Mouse (Mus musculus) stomach, embryonic 16.5 days (tissue): ENCODE measurements around the gene Kndc1. TPM values are rescaled to one million over a fixed set of nuclear protein-coding genes. Genes with fewer than 3 reads are reported as not detected.

ENCODE experiments used
- ATAC-seq: fragments of 200-750 bp; cut with Nextera tagmentation; 2 replicates; pipeline ENCODE4 v1.8.0; 2017; ENCODE audit warnings: moderate number of reproducible peaks, moderate TSS enrichment; ENCODE audit not compliant: insufficient read depth, low FRiP score
- H3K27ac ChIP-seq: fragments of 300-500 bp; sonication (generic); 2 replicates; pipeline ENCODE4 v1.5.1; 2014; ENCODE audit warnings: low read length
- H3K27me3 ChIP-seq: fragments of 300-500 bp; sonication (generic); 2 replicates; pipeline ENCODE4 v1.6.1; 2014; ENCODE audit warnings: low read length, control low read depth, mixed read lengths; ENCODE audit not compliant: control insufficient read depth, insufficient read depth
- H3K36me3 ChIP-seq: fragments of 300-500 bp; sonication (generic); 2 replicates; pipeline ENCODE4 v1.6.1; 2014; ENCODE audit warnings: low read length; ENCODE audit not compliant: control insufficient read depth, insufficient read depth
- H3K4me1 ChIP-seq: fragments of 300-500 bp; sonication (generic); 2 replicates; pipeline ENCODE4 v1.6.1; 2014; ENCODE audit warnings: low read length, control low read depth, mixed read lengths; ENCODE audit not compliant: control insufficient read depth, insufficient read depth
- H3K4me2 ChIP-seq: fragments of 300-500 bp; sonication (generic); 2 replicates; pipeline ENCODE4 v1.6.1; 2014; ENCODE audit warnings: low read depth, low read length, mixed read lengths
- H3K4me3 ChIP-seq: fragments of 300-500 bp; sonication (generic); replicated peaks from 2 replicates; pipeline ENCODE4 v1.5.1; 2014; ENCODE audit warnings: mild to moderate bottlenecking, low read length
- H3K9ac ChIP-seq: fragments of 300-500 bp; sonication (generic); 2 replicates; pipeline ENCODE4 v1.6.1; 2014; ENCODE audit warnings: low read length
- H3K9me3 ChIP-seq: fragments of 300-500 bp; sonication (generic); replicated peaks from 2 replicates; pipeline ENCODE4 v1.6.1; 2016; ENCODE audit warnings: low read length, control low read depth; ENCODE audit not compliant: control insufficient read depth
- WGBS: fragments of 180-500 bp; shearing (Covaris S2); extraction: QIAGEN DNeasy Blood & Tissue Kit; methylation state at CpG from one replicate; pipeline ENCODE4 v1.1.7; 2014; 5-methylcytosine and 5-hydroxymethylcytosine counted together
- polyA plus RNA-seq: library from polyadenylated mRNA; unstranded; fragments of >200 nt; fragmentation: Nextera tagmentation; extraction: Ambion mirVana; gene quantifications from 2 replicates; pipeline ENCODE4 v1.2.1, GENCODE M21; 2015

The Kndc1 gene
- polyA plus RNA-seq, 1 experiment from 2014 or later = 0.22 TPM

DNA sequence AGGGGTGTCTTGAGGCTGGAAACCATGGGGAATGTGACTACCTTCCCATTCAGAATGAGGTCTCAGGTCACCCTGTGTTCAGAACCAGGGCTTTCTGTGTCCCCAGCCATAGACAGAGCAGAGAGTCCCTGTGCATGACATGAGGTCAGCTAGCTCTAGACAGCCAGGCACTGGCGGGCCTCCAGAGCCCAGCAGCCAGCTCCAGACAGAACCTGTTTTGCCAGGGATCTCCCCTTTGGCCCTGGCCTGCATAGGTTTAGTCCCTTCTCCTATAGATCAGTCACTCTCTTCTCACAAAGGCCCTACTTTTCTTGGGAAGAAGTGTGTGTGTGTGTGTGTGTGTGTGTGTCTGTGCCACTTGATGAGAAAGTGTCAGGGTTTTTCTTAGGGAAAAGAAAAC is 29.6 kb upstream of the Kndc1 start:
- Histone ChIP-seq H3K9ac (no peak overlapping the region), H3K27me3 (no peaks in the 10 kb centered on the region), H3K9me3 (no peaks in the 10 kb centered on the region), H3K36me3 (no peaks in the 10 kb centered on the region), H3K4me3 (no peak overlapping the region), H3K4me1 (no peaks in the 10 kb centered on the region), H3K27ac (no peak overlapping the region), H3K4me2 (no peak overlapping the region)
- ATAC-seq = no peak
- WGBS = 48% methylated on average over 1 of the region's 1 CpGs

DNA sequence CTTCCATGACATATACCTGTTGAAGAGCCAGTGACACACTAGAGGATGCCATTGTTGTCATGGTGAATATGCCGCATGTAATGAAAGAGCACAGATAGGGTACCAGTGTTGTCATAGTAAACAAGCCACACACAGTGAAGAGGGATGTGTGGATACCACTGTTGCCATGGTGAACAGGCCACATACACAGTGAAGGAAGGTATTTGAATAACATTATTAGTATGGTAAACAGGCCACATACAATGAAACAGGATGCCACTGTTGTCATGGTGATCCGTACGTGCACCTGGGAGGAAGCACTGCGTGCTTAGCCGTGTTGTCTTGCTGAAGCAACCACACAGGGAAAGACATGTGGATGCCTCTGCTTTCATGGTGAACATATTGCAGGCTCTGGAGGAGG is 23.5 kb upstream of the Kndc1 start:
- H3K4me2 ChIP-seq = no peak overlapping the region
- H3K27me3 ChIP-seq = no peaks in the 10 kb centered on the region
- no peak for ATAC-seq
- no peak overlapping the region for H3K9ac ChIP-seq
- H3K4me1 ChIP-seq = no peaks in the 10 kb centered on the region
- no peak overlapping the region for H3K27ac ChIP-seq
- 69% methylated on average over 5 of the region's 5 CpGs for WGBS
- H3K36me3 ChIP-seq = no peaks in the 10 kb centered on the region
- no peak overlapping the region for H3K4me3 ChIP-seq
- H3K9me3 ChIP-seq = no peaks in the 10 kb centered on the region

DNA sequence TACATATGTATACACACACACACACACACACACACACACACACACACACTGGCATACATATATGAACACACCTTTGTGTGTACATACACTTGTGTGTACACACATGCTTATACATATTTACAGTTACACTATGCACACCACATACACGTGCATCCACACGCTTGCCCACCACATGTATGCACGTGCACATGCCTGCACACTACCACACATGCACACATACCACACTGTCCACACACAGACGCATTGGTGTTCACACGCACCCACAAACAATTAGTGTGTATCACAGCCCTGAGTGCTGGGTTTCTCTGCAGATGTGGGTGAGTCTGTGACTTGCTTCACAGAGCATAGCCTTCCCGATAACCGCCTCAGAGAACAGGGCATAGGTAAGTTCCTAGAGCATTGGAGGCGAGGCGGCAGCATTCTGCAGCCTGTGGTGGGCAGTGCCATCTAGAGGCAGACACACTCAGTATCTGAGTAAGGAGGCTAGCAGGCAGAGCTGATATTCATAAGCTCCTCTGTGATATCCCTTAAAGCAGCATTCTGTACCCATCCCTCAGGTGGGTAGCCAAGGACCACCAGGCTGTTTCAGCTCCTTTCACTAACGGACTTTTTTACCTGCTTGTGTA is 17.2 kb upstream of the Kndc1 start:
- Histone ChIP-seq H3K9me3 (no peaks in the 10 kb centered on the region), H3K27ac (no peak overlapping the region)

DNA sequence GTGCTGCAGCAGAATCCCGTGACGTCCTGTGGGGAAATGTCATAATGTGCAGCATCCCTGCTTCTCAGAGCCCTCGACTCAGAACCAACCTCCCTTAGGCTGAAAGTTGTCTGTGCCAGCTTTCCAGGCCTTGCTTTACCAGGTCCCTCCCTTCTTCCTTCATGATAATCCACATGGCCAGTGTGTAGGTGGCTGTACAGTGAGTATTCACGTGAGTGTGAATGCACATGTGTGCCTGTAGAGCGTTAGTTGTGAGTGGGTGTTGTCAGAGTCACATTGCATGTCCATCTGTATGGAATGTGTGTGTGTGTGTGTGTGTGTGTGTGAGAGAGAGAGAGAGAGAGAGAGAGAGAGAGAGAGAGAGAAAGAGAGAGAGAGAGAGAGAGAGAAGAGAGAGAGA is 16.4 kb upstream of the Kndc1 start:
- H3K36me3 ChIP-seq = no peaks in the 10 kb centered on the region
- ATAC-seq = no peak
- no peak overlapping the region for H3K9ac ChIP-seq
- H3K9me3 ChIP-seq = no peaks in the 10 kb centered on the region
- no peaks in the 10 kb centered on the region for H3K4me1 ChIP-seq
- no peak overlapping the region for H3K27ac ChIP-seq
- no peak overlapping the region for H3K4me2 ChIP-seq
- H3K4me3 ChIP-seq = no peak overlapping the region
- 70% methylated on average over 5 of the region's 5 CpGs for WGBS
- no peaks in the 10 kb centered on the region for H3K27me3 ChIP-seq

More for the DNA sequence above, 17.2 kb upstream of the Kndc1 start:
- no peak overlapping the region for H3K4me2 ChIP-seq
- no peaks in the 10 kb centered on the region for H3K36me3 ChIP-seq
- H3K9ac ChIP-seq = no peak overlapping the region
- H3K4me3 ChIP-seq = no peak overlapping the region
- H3K27me3 ChIP-seq = no peaks in the 10 kb centered on the region
- H3K4me1 ChIP-seq = no peaks in the 10 kb centered on the region
- ATAC-seq = no peak
- 67% methylated on average over 10 of the region's 10 CpGs for WGBS

DNA sequence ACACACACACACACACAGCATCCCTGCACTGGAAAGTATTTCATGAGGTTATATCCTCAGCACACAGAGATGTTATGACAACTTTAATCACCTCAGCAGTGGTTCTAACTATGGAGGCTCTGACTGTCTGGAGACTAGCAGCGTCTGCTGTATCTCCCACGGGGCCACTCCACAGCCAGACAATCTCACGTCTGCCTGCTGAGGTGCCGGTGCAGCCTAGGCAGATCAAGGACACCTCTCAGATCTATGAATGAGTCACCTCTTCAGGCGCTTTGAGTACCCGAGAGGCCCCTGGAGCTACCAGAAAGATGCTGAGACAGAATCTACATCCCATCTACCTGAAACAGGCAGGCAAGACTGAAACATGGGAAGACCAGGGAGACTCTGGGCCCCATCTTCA is 15.9 kb upstream of the Kndc1 start:
- no peaks in the 10 kb centered on the region for H3K9me3 ChIP-seq
- H3K4me3 ChIP-seq = no peak overlapping the region
- no peak overlapping the region for H3K27ac ChIP-seq
- H3K4me1 ChIP-seq = no peaks in the 10 kb centered on the region
- H3K9ac ChIP-seq = no peak overlapping the region
- H3K27me3 ChIP-seq = no peaks in the 10 kb centered on the region
- 48% methylated on average over 6 of the region's 6 CpGs for WGBS
- H3K36me3 ChIP-seq = no peaks in the 10 kb centered on the region
- no peak overlapping the region for H3K4me2 ChIP-seq
- no peak for ATAC-seq

DNA sequence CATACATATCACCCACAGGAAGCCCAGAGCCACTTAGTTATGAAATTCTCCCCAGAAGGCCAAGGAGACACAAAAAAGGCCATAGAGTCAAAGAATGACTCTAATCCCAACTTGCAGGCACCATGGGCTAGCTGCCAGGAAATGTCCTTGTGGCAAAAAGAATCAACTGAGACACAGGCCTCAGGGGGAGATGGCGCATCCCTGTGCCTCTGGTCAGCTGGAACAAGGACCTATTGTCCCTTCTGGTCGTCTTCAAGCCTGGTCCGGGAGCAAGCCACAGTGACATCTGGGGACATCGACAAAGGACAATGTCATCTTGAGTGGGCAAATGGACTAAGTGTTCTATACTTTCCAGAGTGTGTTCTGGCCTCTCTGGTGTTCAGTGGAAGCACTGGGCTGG is 11.0 kb upstream of the Kndc1 start:
- no peak overlapping the region for H3K4me2 ChIP-seq
- H3K36me3 ChIP-seq = no peaks in the 10 kb centered on the region
- H3K9ac ChIP-seq = no peak overlapping the region
- H3K27ac ChIP-seq = no peak overlapping the region
- no peak overlapping the region for H3K4me3 ChIP-seq
- no peak for ATAC-seq
- no peaks in the 10 kb centered on the region for H3K4me1 ChIP-seq
- 79% methylated on average over 4 of the region's 4 CpGs for WGBS
- H3K27me3 ChIP-seq = no peaks in the 10 kb centered on the region
- no peaks in the 10 kb centered on the region for H3K9me3 ChIP-seq

DNA sequence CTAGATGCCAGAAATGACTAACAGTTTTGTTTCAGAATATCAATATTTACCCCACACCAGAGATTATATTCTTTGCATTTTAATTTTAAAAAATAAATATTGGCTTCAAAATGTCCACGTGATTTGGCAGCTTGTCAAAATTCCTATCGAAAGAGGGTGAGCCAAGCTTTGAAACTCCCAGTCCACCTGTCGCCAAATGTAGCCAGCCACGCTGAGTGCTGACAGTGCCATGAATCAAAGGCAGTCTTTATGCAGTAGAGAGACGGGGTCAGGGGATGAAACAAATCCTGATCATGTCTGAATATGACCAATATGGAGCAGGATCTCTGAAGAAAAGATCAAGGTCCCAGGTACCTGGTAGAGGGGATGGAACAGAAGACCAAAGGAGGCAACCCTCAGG is 2.7 kb upstream of the Kndc1 start:
- Histone ChIP-seq H3K9ac (no peak overlapping the region), H3K27ac (no peak overlapping the region), H3K4me3 (no peak overlapping the region), H3K36me3 (no peaks in the 10 kb centered on the region), H3K4me2 (no peak overlapping the region), H3K4me1 (peaks cover 6% of the 10 kb centered on the region), H3K9me3 (no peaks in the 10 kb centered on the region), H3K27me3 (peaks cover 36% of the 10 kb centered on the region)
- no peak for ATAC-seq
- 49% methylated on average over 5 of the region's 5 CpGs for WGBS

DNA sequence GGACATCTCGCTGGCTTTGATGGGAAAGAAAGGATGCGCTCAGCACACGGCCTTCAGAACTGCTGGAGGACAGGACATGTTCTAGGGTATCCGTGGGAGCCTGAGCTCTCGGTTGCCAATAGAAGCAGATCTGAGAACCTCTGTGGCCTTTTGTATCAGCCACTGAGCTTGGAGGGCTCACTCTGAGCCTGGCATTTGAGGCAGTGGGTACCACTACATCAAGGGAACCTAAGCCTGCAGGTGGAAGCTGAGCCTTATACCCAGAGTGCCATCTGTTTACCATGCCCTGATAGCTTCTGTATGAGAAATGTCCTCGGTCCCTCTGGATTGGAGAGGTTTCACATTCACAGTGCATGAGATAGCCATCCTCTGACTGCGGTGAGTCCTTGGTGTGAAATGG is 1.8 kb downstream of the Kndc1 start:
- 74% methylated on average over 7 of the region's 7 CpGs for WGBS
- Histone ChIP-seq H3K4me1 (peaks cover 6% of the 10 kb centered on the region), H3K9ac (no peak overlapping the region), H3K36me3 (no peaks in the 10 kb centered on the region), H3K4me2 (no peak overlapping the region), H3K27me3 (peaks cover 36% of the 10 kb centered on the region), H3K27ac (no peak overlapping the region), H3K9me3 (no peaks in the 10 kb centered on the region), H3K4me3 (no peak overlapping the region)
- no peak for ATAC-seq

DNA sequence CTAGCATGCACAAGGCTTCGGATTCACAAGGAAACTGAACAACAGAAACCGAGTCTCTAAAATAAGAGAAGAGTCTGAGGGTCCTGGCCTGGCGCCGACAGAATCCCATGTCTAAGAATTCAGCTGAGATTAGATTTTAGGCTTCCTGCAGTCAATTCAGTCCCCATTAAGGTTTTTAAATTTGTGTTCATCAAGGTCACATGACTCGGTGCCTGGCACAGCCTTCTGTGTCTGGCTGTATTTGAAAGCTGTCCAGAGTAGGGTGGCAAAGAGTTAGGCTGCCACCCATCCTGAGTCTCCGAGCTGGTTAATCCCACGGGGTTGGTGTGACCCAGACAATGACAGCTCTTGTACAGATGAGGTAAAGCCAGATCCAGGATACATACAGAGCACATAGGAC is 2.3 kb downstream of the Kndc1 start:
- 80% methylated on average over 7 of the region's 7 CpGs for WGBS
- ATAC-seq = no peak
- no peak overlapping the region for H3K9ac ChIP-seq
- no peaks in the 10 kb centered on the region for H3K36me3 ChIP-seq
- H3K27ac ChIP-seq = no peak overlapping the region
- H3K4me3 ChIP-seq = no peak overlapping the region
- no peak overlapping the region for H3K4me2 ChIP-seq
- peaks cover 6% of the 10 kb centered on the region for H3K4me1 ChIP-seq
- H3K27me3 ChIP-seq = peaks cover 36% of the 10 kb centered on the region
- no peaks in the 10 kb centered on the region for H3K9me3 ChIP-seq

DNA sequence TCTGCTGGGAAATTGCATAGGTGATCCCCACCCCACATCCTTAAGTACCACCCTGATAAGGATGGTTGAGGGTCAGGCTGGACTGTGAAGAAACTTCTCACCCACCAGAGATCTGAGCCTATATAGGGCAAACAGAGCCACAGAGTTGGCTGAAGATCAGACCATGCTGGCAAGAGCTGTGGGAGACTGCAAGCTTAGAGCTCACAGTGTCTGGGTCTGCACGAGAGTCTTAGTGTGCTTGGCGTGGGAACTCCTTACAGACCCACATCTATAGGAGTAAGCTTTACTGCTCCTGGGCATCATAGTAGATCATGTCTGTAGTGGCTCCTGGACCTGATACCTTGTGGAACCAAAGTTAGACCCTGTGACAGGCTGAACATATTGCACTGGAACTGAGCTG is 4.1 kb downstream of the Kndc1 start:
- Histone ChIP-seq H3K27me3 (peaks cover 29% of the 10 kb centered on the region), H3K4me3 (no peak overlapping the region), H3K9me3 (no peaks in the 10 kb centered on the region), H3K9ac (no peak overlapping the region), H3K27ac (no peak overlapping the region), H3K36me3 (no peaks in the 10 kb centered on the region), H3K4me1 (peaks cover 6% of the 10 kb centered on the region), H3K4me2 (no peak overlapping the region)
- ATAC-seq = no peak
- WGBS = 83% methylated on average over 2 of the region's 2 CpGs
